8 mouse cellular contexts compared by ENCODE assay signal in the genomic region with DNA sequence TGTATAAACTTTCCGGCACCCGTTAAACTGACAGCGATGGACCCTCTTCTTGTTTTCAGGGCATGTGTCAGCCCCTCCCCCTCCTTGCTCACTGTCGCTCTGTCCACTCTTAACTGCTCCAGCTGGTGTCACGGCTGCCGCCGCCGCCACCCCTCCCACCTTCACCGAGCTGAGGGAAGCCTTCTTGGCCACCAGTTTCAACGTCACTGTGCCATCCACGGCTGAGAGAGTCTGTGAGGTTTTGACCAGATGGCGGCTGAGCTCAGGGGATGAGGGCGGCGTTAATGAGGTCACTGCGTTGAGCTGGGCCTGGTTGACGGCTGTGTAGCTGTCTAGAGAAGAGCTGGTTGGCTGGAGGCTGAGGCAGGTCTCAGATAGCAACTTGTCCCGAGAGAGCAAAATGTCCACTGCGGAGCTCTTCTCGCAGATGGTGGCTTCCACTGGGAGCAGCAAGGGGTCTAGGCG. TPM values are rescaled to one million over a fixed set of nuclear protein-coding genes. Genes with fewer than 3 reads are reported as not detected.
DNase-seq lines count a peak whose midpoint lies in the region; TF ChIP-seq lines count a peak whose summit lies in the region.

No protein-coding gene starts in this region.

- peak overlapping the region; percentile 44 for H3K27ac ChIP-seq in left cerebral cortex, adult 2 months
- H3K27ac ChIP-seq in bone marrow, adult 2 months (ENCODE audit: control insufficient read depth, insufficient read depth, low read depth, low read length, poor library complexity): peak overlapping the region; percentile 72
- no peak overlapping the region for H3K27ac ChIP-seq in limb, embryonic 10.5 days

- WGBS in bone marrow, adult 2 months: 59% methylated on average over 20 of the region's 20 CpGs
- 84% methylated on average over 20 of the region's 20 CpGs for WGBS in limb, embryonic 10.5 days

- peaks cover 11% of the 10 kb centered on the region for H3K36me3 ChIP-seq in limb, embryonic 10.5 days

- TF ChIP-seq POLR2A in bone marrow, adult 2 months (IDR thresholded peaks at IDR 0.05; ENCODE audit: borderline replicate concordance, control insufficient read depth, low read depth, low read length): no peak

- intact Hi-C loops in left cerebral cortex, adult 2 months (cut with DNase I): loop anchor here (5.0 kb wide), 1 partner anchor 39 kb away; no protein-coding TSS in a partner anchor
- intact Hi-C loops in left cerebral cortex, postnatal 36 days (cut with DNase I): no loop called here

- H3K9me3 ChIP-seq in limb, embryonic 10.5 days (replicated peaks): no peaks in the 10 kb centered on the region

- H3K4me1 ChIP-seq in bone marrow, adult 2 months (ENCODE audit: control insufficient read depth, insufficient read depth, low read length): peaks cover 11% of the 10 kb centered on the region; the same call in 1 of the 2 replicates
- peaks cover 14% of the 10 kb centered on the region for H3K4me1 ChIP-seq in limb, embryonic 10.5 days

- H3K27me3 ChIP-seq in limb, embryonic 10.5 days (ENCODE audit: low read depth, poor library complexity, severe bottlenecking): no peaks in the 10 kb centered on the region

- no peak overlapping the region for H3K4me3 ChIP-seq in left cerebral cortex, adult 2 months
- H3K4me3 ChIP-seq in bone marrow, adult 2 months (replicated peaks; ENCODE audit: control insufficient read depth, low read depth, low read length): peak overlapping the region; percentile 19
- no peak overlapping the region for H3K4me3 ChIP-seq in limb, embryonic 10.5 days

- no peak for TF ChIP-seq CTCF in left cerebral cortex, adult 2 months (IDR thresholded peaks at IDR 0.05)
- no peak for TF ChIP-seq CTCF in bone marrow, adult 2 months (IDR thresholded peaks at IDR 0.05; ENCODE audit: control insufficient read depth, insufficient read depth, low read length)

- no peak for DNase-seq in left cerebral cortex, adult 2 months (ENCODE audit: extremely low spot score in 1 of 2, low spot score in 2 of 2)
- DNase-seq in left cerebral cortex, postnatal 36 days (ENCODE audit: low spot score in 2 of 2): no peak
- DNase-seq in heart, adult 8-10 months (ENCODE audit: low spot score): peak; percentile 49
- DNase-seq in liver: peak; percentile 39
- DNase-seq in spleen, postnatal 36 days (ENCODE audit: low spot score in 2 of 2): peak; percentile 56 to 57
- no peak for DNase-seq in limb, embryonic 10.5 days (ENCODE audit: low spot score)
- DNase-seq in frontal cortex, postnatal 25 days (ENCODE audit: low spot score in 2 of 2): no peak

RNA-seq across cellular contexts. Expression of a gene that starts 43.3 kb away (rescaled TPM):
- 10 to 100 TPM; 41.1 to 46.5 TPM for total RNA-seq in left cerebral cortex, adult 2 months (2021)
- total RNA-seq in left cerebral cortex, postnatal 36 days (2021): 10 to 100 TPM; 39.8 to 45.0 TPM
- 4.7 and 18.3 TPM in 2 replicates for polyA plus RNA-seq in bone marrow, adult 2 months (2011; ENCODE audit: insufficient read depth, insufficient read length, low replicate concordance, missing spikeins)
- total RNA-seq in heart, adult 8-10 months (2022): 10 to 100 TPM; 12.4 to 17.4 (median 16.4) TPM
- polyA plus RNA-seq in limb, embryonic 10.5 days (2016; fragmentation: Nextera tagmentation; extraction: Ambion mirVana): 8.8 and 9.6 TPM in 2 replicates

Comparison
In these comparisons a context has a peak if more than half of its experiments do, and no peak if none do; other contexts are left out.
1. DNase-seq: peak in heart, adult 8-10 months (single experiment), liver (single experiment) and spleen, postnatal 36 days (2 of 2); none in left cerebral cortex, adult 2 months (0 of 2), left cerebral cortex, postnatal 36 days (0 of 2), limb, embryonic 10.5 days (single experiment) and frontal cortex, postnatal 25 days (0 of 2).